Mouse (Mus musculus): Measurements from ENCODE around the gene Gabrd. TPM values are rescaled to one million over a fixed set of nuclear protein-coding genes. Genes with fewer than 3 reads are reported as not detected.

The Gabrd gene
- polyA plus RNA-seq, 1 experiment from 2014 or later = 1.2 TPM

DNA sequence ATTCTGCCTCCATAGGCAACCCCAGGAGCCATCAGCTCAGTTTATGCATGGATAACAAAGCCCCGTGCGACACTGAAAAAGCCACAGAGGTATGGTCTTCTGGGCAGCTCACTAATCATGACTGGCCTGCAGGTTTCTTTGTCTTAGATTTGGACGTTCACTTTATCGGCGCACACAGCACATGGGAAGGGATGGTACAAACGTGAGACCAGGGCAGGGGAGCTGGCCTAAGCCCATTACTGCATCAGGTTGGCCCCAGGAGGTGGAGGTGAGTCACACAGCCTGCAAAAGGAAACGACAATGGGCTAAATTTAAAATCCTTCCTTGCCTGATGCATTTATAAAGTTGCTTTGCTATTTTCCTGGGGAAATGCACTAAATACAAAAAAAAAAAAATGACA lies 3.2 kb upstream of the Gabrd start:
- DNase-seq (ENCODE audit: low spot score) = no peak
- H3K36me3 ChIP-seq (ENCODE audit: control insufficient read depth, insufficient read depth, low read length) = no peaks in the 10 kb centered on the region
- no peaks in the 10 kb centered on the region for H3K9me3 ChIP-seq (replicated peaks; ENCODE audit: control insufficient read depth, low read length)
- no peak for ATAC-seq
- H3K4me3 ChIP-seq (ENCODE audit: low read depth, low read length) = no peak overlapping the region
- H3K27ac ChIP-seq (ENCODE audit: low read depth, low read length) = no peak overlapping the region
- H3K9ac ChIP-seq (ENCODE audit: low read length) = no peak overlapping the region
- H3K27me3 ChIP-seq (replicated peaks; ENCODE audit: control insufficient read depth, insufficient read depth, low read length) = peaks cover 36% of the 10 kb centered on the region
- H3K4me2 ChIP-seq (ENCODE audit: low read length) = no peak overlapping the region
- 68% methylated on average over 7 of the region's 7 CpGs for WGBS
- H3K4me1 ChIP-seq (ENCODE audit: control insufficient read depth, insufficient read depth, low read length) = no peaks in the 10 kb centered on the region; the same call in 1 of the 2 replicates

GRCm38 (mm10) chr4:155398222-155398540 lies 269 bp upstream of the Gabrd start:
- no peak for ATAC-seq
- H3K4me1 ChIP-seq (ENCODE audit: control insufficient read depth, insufficient read depth, low read length) = no peaks in the 10 kb centered on the region; the same call in 1 of the 2 replicates
- H3K4me3 ChIP-seq (ENCODE audit: low read depth, low read length) = peak overlapping the region; percentile 36
- DNase-seq (ENCODE audit: low spot score) = no peak
- no peak overlapping the region; the same call in 1 of the 2 replicates for H3K9ac ChIP-seq (ENCODE audit: low read length)
- H3K4me2 ChIP-seq (ENCODE audit: low read length) = peak overlapping the region; percentile 65
- H3K9me3 ChIP-seq (replicated peaks; ENCODE audit: control insufficient read depth, low read length) = no peaks in the 10 kb centered on the region
- WGBS = 3% methylated on average over 9 of the region's 9 CpGs
- H3K27ac ChIP-seq (ENCODE audit: low read depth, low read length) = no peak overlapping the region
- H3K36me3 ChIP-seq (ENCODE audit: control insufficient read depth, insufficient read depth, low read length) = no peaks in the 10 kb centered on the region
- H3K27me3 ChIP-seq (replicated peaks; ENCODE audit: control insufficient read depth, insufficient read depth, low read length) = peaks cover 41% of the 10 kb centered on the region

- Histone ChIP-seq H3K9ac (ENCODE audit: low read length) (no peak overlapping the region), H3K4me1 (ENCODE audit: control insufficient read depth, insufficient read depth, low read length) (no peaks in the 10 kb centered on the region; the same call in 1 of the 2 replicates), H3K27ac (ENCODE audit: low read depth, low read length) (no peak overlapping the region), H3K36me3 (ENCODE audit: control insufficient read depth, insufficient read depth, low read length) (no peaks in the 10 kb centered on the region), H3K27me3 (replicated peaks; ENCODE audit: control insufficient read depth, insufficient read depth, low read length) (peaks cover 41% of the 10 kb centered on the region), H3K4me3 (ENCODE audit: low read depth, low read length) (no peak overlapping the region), H3K4me2 (ENCODE audit: low read length) (no peak overlapping the region), H3K9me3 (replicated peaks; ENCODE audit: control insufficient read depth, low read length) (no peaks in the 10 kb centered on the region)
- DNase-seq (ENCODE audit: low spot score) (no peak), ATAC-seq (no peak)
- WGBS = 89% methylated on average over 4 of the region's 4 CpGs
Observed at GRCm38 (mm10) chr4:155396751-155397150, 1.2 kb downstream of the Gabrd start.

- DNase-seq (ENCODE audit: low spot score) (no peak), ATAC-seq (no peak)
- Histone ChIP-seq H3K4me2 (ENCODE audit: low read length) (no peak overlapping the region), H3K27ac (ENCODE audit: low read depth, low read length) (no peak overlapping the region), H3K9ac (ENCODE audit: low read length) (no peak overlapping the region), H3K36me3 (ENCODE audit: control insufficient read depth, insufficient read depth, low read length) (no peaks in the 10 kb centered on the region), H3K9me3 (replicated peaks; ENCODE audit: control insufficient read depth, low read length) (no peaks in the 10 kb centered on the region), H3K4me1 (ENCODE audit: control insufficient read depth, insufficient read depth, low read length) (no peaks in the 10 kb centered on the region; the same call in 1 of the 2 replicates), H3K27me3 (replicated peaks; ENCODE audit: control insufficient read depth, insufficient read depth, low read length) (peaks cover 41% of the 10 kb centered on the region), H3K4me3 (ENCODE audit: low read depth, low read length) (no peak overlapping the region)
- WGBS = 85% methylated on average over 5 of the region's 5 CpGs
Observed at GRCm38 (mm10) chr4:155395471-155395870, 2.4 kb downstream of the Gabrd start.

DNA sequence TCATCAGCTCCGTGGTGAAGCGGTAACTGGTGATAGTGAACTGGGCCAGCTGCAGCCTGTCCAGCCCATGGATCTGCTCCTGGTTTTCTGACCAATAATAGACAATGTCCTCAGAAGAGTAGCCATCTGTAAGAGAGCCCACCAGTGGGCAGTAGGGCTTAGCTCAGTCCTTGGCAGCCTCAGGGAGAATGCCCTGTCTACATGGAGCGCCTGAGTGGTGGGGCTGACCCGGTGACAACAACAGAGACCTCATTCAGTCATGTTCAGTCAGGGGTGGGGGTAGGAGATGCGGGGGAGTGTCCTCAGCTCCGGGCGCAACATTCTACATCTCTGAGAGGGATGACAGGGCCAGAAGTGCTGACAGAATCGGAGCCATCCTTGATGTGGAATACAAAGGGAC lies 10.7 kb downstream of the Gabrd start:
- DNase-seq (ENCODE audit: low spot score) = no peak
- H3K4me3 ChIP-seq (ENCODE audit: low read depth, low read length) = no peak overlapping the region

DNA sequence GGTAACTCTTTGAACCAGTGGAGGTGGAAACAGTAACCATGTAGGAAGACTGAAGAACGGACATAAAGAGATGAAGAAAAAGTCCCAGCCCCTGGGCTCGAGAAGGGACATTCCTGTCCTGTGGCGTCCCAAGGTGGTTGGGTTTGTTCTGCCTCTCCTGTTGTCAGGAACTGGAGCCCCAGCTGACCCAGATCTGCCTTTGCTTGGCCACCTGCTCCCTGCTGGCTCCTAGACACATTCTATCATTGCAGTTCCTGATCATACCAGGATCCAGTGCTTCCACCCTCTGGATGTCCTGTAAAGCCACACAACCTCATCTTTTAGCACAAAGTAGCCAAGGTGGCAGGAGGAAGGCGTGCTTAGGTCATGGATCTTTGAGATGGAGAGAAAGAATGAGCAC lies 14.6 kb downstream of the Gabrd start:
- 80% methylated on average over 4 of the region's 4 CpGs for WGBS
- Histone ChIP-seq H3K27ac (ENCODE audit: low read depth, low read length) (no peak overlapping the region), H3K4me1 (ENCODE audit: control insufficient read depth, insufficient read depth, low read length) (no peaks in the 10 kb centered on the region), H3K27me3 (replicated peaks; ENCODE audit: control insufficient read depth, insufficient read depth, low read length) (no peaks in the 10 kb centered on the region), H3K4me3 (ENCODE audit: low read depth, low read length) (no peak overlapping the region), H3K9ac (ENCODE audit: low read length) (no peak overlapping the region), H3K36me3 (ENCODE audit: control insufficient read depth, insufficient read depth, low read length) (no peaks in the 10 kb centered on the region), H3K4me2 (ENCODE audit: low read length) (no peak overlapping the region), H3K9me3 (replicated peaks; ENCODE audit: control insufficient read depth, low read length) (no peaks in the 10 kb centered on the region)
- ATAC-seq (no peak), DNase-seq (ENCODE audit: low spot score) (no peak)

More for the DNA sequence above, 10.7 kb downstream of the Gabrd start:
- H3K4me1 ChIP-seq (ENCODE audit: control insufficient read depth, insufficient read depth, low read length) = no peaks in the 10 kb centered on the region
- no peaks in the 10 kb centered on the region for H3K36me3 ChIP-seq (ENCODE audit: control insufficient read depth, insufficient read depth, low read length)
- H3K27ac ChIP-seq (ENCODE audit: low read depth, low read length) = no peak overlapping the region
- no peaks in the 10 kb centered on the region for H3K27me3 ChIP-seq (replicated peaks; ENCODE audit: control insufficient read depth, insufficient read depth, low read length)
- no peak for ATAC-seq
- H3K4me2 ChIP-seq (ENCODE audit: low read length) = no peak overlapping the region
- WGBS = 84% methylated on average over 8 of the region's 8 CpGs
- no peaks in the 10 kb centered on the region for H3K9me3 ChIP-seq (replicated peaks; ENCODE audit: control insufficient read depth, low read length)
- no peak overlapping the region for H3K9ac ChIP-seq (ENCODE audit: low read length)

GRCm38 (mm10) chr4:155382752-155383151 lies 15.2 kb downstream of the Gabrd start:
- WGBS = 32% methylated on average over 9 of the region's 9 CpGs
- H3K27me3 ChIP-seq (replicated peaks; ENCODE audit: control insufficient read depth, insufficient read depth, low read length) = no peaks in the 10 kb centered on the region
- no peaks in the 10 kb centered on the region for H3K36me3 ChIP-seq (ENCODE audit: control insufficient read depth, insufficient read depth, low read length)
- no peaks in the 10 kb centered on the region for H3K4me1 ChIP-seq (ENCODE audit: control insufficient read depth, insufficient read depth, low read length)
- H3K9me3 ChIP-seq (replicated peaks; ENCODE audit: control insufficient read depth, low read length) = no peaks in the 10 kb centered on the region
- peak overlapping the region; percentile 26; the same call in 1 of the 2 replicates for H3K9ac ChIP-seq (ENCODE audit: low read length)
- ATAC-seq (no peak), DNase-seq (ENCODE audit: low spot score) (no peak)
- no peak overlapping the region for H3K27ac ChIP-seq (ENCODE audit: low read depth, low read length)
- no peak overlapping the region for H3K4me2 ChIP-seq (ENCODE audit: low read length)
- no peak overlapping the region for H3K4me3 ChIP-seq (ENCODE audit: low read depth, low read length)

DNA sequence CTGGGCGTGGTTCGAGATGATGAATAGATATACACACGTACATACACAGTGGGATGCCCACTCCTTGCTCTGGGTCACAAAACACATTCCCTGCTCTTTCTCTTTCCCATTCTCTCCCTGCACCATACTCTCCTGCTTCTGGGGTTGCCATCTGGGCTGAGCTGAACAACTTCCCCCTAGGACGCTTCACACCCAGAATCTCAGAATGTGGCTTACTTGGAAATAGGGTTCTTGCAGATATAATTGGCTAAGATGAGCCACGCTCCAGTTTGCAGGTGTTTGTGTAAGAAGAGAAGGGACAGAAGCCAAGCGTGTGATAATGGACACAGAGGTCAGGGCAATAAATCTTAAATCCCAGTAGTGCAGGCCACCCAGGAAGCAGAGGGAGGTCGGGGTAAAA lies 15.9 kb downstream of the Gabrd start:
- no peak overlapping the region for H3K9ac ChIP-seq (ENCODE audit: low read length)
- H3K9me3 ChIP-seq (replicated peaks; ENCODE audit: control insufficient read depth, low read length) = no peaks in the 10 kb centered on the region
- H3K36me3 ChIP-seq (ENCODE audit: control insufficient read depth, insufficient read depth, low read length) = no peaks in the 10 kb centered on the region
- H3K4me1 ChIP-seq (ENCODE audit: control insufficient read depth, insufficient read depth, low read length) = no peaks in the 10 kb centered on the region
- no peak overlapping the region for H3K4me3 ChIP-seq (ENCODE audit: low read depth, low read length)
- no peak overlapping the region for H3K4me2 ChIP-seq (ENCODE audit: low read length)
- H3K27ac ChIP-seq (ENCODE audit: low read depth, low read length) = no peak overlapping the region
- WGBS = 69% methylated on average over 7 of the region's 7 CpGs
- ATAC-seq (no peak), DNase-seq (ENCODE audit: low spot score) (no peak)
- H3K27me3 ChIP-seq (replicated peaks; ENCODE audit: control insufficient read depth, insufficient read depth, low read length) = no peaks in the 10 kb centered on the region

DNA sequence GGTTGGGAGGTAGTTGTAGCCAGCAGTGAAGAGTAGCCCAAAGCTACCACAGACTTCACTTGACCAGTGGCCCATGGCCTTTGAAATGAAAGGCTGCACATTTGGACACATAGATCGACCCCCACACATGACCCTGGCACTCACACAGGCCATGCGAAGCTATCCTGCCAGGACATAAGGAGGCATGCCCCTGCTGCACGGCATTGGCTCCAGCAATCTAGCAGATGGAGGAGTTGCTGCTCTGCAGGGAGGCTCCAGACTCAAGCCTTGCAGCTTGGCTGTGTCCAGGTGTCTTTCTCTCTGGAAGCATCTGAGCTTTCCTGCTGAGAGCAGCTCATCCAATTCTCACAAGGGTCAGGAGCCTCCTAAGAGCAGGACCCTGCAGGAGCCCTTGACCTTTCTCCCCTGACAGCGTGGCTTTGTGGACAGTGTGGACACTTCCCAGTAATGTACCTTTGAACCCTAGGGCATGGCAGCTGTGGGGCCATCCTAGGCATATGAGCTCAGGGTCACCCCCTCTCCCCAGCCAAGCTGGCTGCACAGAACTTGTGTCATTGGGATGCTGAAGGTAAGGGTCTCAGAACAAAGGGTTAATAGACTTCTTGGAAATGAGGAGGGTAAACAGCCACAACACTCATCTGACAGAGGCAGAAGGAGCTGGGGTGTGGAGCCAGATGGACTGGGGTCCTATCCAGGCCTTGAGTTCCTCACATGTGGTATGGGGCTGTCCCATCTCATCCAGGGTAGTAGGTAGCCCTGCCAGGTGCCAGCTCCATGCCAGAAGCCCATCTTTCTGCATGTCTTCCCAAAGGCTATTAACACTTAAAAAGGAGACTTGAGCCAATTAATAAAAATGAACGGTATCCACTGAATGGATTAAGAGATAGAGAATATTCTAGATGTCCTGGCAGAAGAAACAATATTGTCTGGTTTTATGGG lies 25.8 kb downstream of the Gabrd start:
- DNase-seq (ENCODE audit: low spot score) = no peak
- no peaks in the 10 kb centered on the region for H3K36me3 ChIP-seq (ENCODE audit: control insufficient read depth, insufficient read depth, low read length)
- no peaks in the 10 kb centered on the region for H3K27me3 ChIP-seq (replicated peaks; ENCODE audit: control insufficient read depth, insufficient read depth, low read length)
- H3K4me1 ChIP-seq (ENCODE audit: control insufficient read depth, insufficient read depth, low read length) = no peaks in the 10 kb centered on the region
- H3K4me3 ChIP-seq (ENCODE audit: low read depth, low read length) = no peak overlapping the region
- no peak for ATAC-seq
- no peak overlapping the region for H3K4me2 ChIP-seq (ENCODE audit: low read length)
- H3K27ac ChIP-seq (ENCODE audit: low read depth, low read length) = no peak overlapping the region
- WGBS = 74% methylated on average over 5 of the region's 5 CpGs
- H3K9ac ChIP-seq (ENCODE audit: low read length) = no peak overlapping the region
- H3K9me3 ChIP-seq (replicated peaks; ENCODE audit: control insufficient read depth, low read length) = no peaks in the 10 kb centered on the region
